8 mouse cellular contexts compared by ENCODE assay signal in the genomic region with DNA sequence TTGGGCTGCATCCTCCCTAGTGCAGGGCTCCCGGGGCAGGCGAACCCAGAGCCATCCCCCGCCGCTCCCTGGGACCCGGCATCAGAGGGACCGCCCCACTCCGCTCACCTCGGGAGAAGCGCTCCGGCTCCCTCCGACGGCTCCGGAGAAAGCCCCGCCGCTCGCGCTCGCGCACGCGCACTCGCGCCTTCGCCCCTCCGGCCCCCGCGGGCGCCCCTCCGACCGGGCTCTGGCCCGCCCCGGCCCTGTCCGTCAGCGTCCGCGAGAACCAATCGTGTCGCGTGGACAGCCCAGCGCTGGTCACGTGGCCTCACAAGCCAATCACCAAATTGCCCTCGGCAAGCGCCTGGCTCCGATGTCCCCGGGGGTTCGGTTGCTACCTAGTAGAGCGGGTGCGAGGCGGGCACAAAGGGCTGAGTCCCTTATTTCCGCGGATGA. TPM values are rescaled to one million over a fixed set of nuclear protein-coding genes. Genes with fewer than 3 reads are reported as not detected.
DNase-seq lines count a peak whose midpoint lies in the region; ATAC-seq and TF ChIP-seq lines count a peak whose summit lies in the region.

A gene (minus strand): TSS at position 191 of the 438 bp plus-strand sequence.

- peak; percentile 97 to 99 for DNase-seq in cerebellum, adult 18-20 months
- peak; percentile 94 for DNase-seq in hindbrain, embryonic 10.5 days (ENCODE audit: low spot score)
- peak; percentile 69 for DNase-seq in layer of hippocampus, adult 9-10 months (ENCODE audit: low spot score)
- DNase-seq in lung, embryonic 14.5 days = peak; percentile 95
- peak; percentile 72 for DNase-seq in ovary, postnatal 10 days (ENCODE audit: low spot score)
- DNase-seq in thymus, adult 2 months = peak; percentile 66

- peak; percentile 51 for ATAC-seq in CD4-positive, CD25-positive, alpha-beta regulatory T cell, adult 4 months
- ATAC-seq in frontal cortex, adult (ENCODE audit: low TSS enrichment) = peak; percentile 91
- peak; percentile 99 for ATAC-seq in lung, embryonic 14.5 days (ENCODE audit: insufficient read depth)

- TF ChIP-seq POLR2A in thymus, adult 2 months (IDR thresholded peaks at IDR 0.05; ENCODE audit: control insufficient read depth, extremely low read depth, insufficient read depth, low read length, poor library complexity) = no peak

- H3K4me1 ChIP-seq in hindbrain, embryonic 10.5 days (replicated peaks) = peaks cover 32% of the 10 kb centered on the region
- H3K4me1 ChIP-seq in lung, embryonic 14.5 days (ENCODE audit: insufficient read depth) = 0 out of 2 replicates have a peak, but pooled peaks cover 2% of the 10 kb centered on the region
- H3K4me1 ChIP-seq in thymus, adult 2 months (replicated peaks; ENCODE audit: control insufficient read depth, insufficient read depth, low read length) = peaks cover 11% of the 10 kb centered on the region; the same call in 1 of the 2 replicates

- H3K4me3 ChIP-seq in hindbrain, embryonic 10.5 days = peak within 1 kb of the TSS; percentile 82
- H3K4me3 ChIP-seq in lung, embryonic 14.5 days (ENCODE audit: low read depth, low read length) = peak within 1 kb of the TSS; percentile 60
- H3K4me3 ChIP-seq in thymus, adult 2 months (ENCODE audit: control insufficient read depth, insufficient read depth, low read length) = peak within 1 kb of the TSS; percentile 36

- peak within 1 kb of the TSS; percentile 95 for H3K4me2 ChIP-seq in lung, embryonic 14.5 days

- no peak for TF ChIP-seq CTCF in lung, embryonic 14.5 days (IDR thresholded peaks at IDR 0.05; ENCODE audit: low read depth)
- TF ChIP-seq CTCF in thymus, adult 2 months (IDR thresholded peaks at IDR 0.05; ENCODE audit: borderline replicate concordance, control insufficient read depth, extremely low read depth, insufficient read depth, low read length, poor library complexity) = no peak

- no peaks in the 10 kb centered on the region for H3K36me3 ChIP-seq in hindbrain, embryonic 10.5 days
- H3K36me3 ChIP-seq in lung, embryonic 14.5 days (ENCODE audit: insufficient read depth) = no peaks in the 10 kb centered on the region
- no peaks in the 10 kb centered on the region for H3K36me3 ChIP-seq in thymus, adult 2 months (ENCODE audit: control insufficient read depth, insufficient read depth, low read length)

- under 1% methylated on average over 51 of the region's 51 CpGs for WGBS in hindbrain, embryonic 10.5 days
- WGBS in lung, embryonic 14.5 days = under 1% methylated on average over 51 of the region's 51 CpGs
- 2% methylated on average over 51 of the region's 51 CpGs for WGBS in thymus, adult 2 months

- H3K9ac ChIP-seq in lung, embryonic 14.5 days = peak within 1 kb of the TSS; percentile 64

- H3K27ac ChIP-seq in hindbrain, embryonic 10.5 days = peak within 1 kb of the TSS; percentile 87
- no peak within 1 kb of the TSS for H3K27ac ChIP-seq in lung, embryonic 14.5 days (ENCODE audit: low read depth)
- H3K27ac ChIP-seq in thymus, adult 2 months (ENCODE audit: control insufficient read depth, insufficient read depth, low read length) = no peak within 1 kb of the TSS

- peaks cover 37% of the 10 kb centered on the region for H3K27me3 ChIP-seq in hindbrain, embryonic 10.5 days (ENCODE audit: insufficient read depth, poor library complexity, severe bottlenecking)
- peaks cover 24% of the 10 kb centered on the region for H3K27me3 ChIP-seq in lung, embryonic 14.5 days (ENCODE audit: insufficient read depth, low read length)
- peaks cover 12% of the 10 kb centered on the region for H3K27me3 ChIP-seq in thymus, adult 2 months (ENCODE audit: control insufficient read depth, insufficient read depth, low read length)

- no peaks in the 10 kb centered on the region for H3K9me3 ChIP-seq in hindbrain, embryonic 10.5 days
- no peaks in the 10 kb centered on the region for H3K9me3 ChIP-seq in lung, embryonic 14.5 days (ENCODE audit: low read depth, low read length)

RNA-seq across cellular contexts. Expression of the gene that starts here (rescaled TPM):
- 1 to 10 TPM; 1.0 to 3.2 TPM for polyA plus RNA-seq in CD4-positive, CD25-positive, alpha-beta regulatory T cell, adult 4 months (2017; shearing (Covaris generic))
- polyA plus RNA-seq in hindbrain, embryonic 10.5 days (2016; fragmentation: Nextera tagmentation; extraction: Ambion mirVana) = 14.3 and 20.1 TPM in 2 replicates
- polyA plus RNA-seq in lung, embryonic 14.5 days (2014; fragmentation: Nextera tagmentation; extraction: Ambion mirVana) = 14.8 and 16.0 TPM in 2 replicates
- polyA plus RNA-seq in thymus, adult 2 months (2012; rRNA removed) = 4.4 and 6.1 TPM in 2 replicates
